Mouse (Mus musculus) heart, postnatal 10 days (tissue): ENCODE measurements at regions not wholly inside any gene's neighbourhood (a gene's known extent, or its start where the extent isn't known, plus 50 kb on each side); places are given as distances from the start of the nearest gene placed in this dataset.

ENCODE experiments used
- DNase-seq, 2 experiments: peaks; one replicate each; pipeline ENCODE4 v3.0.0; 2021
- intact Hi-C: fragments of 180-260 bp; cut with DNase I; formaldehyde crosslinking; loops from one replicate; pipeline ENCODE4 v1.15.1; 2025

GRCm38 (mm10) chr8:11909146-11909545 lies 68.9 kb downstream of the Tex29 start:
- intact Hi-C loops = no loop called here

GRCm38 (mm10) chr8:11911639-11912450 lies 71.6 kb downstream of the Tex29 start:
- intact Hi-C loops = no loop called here
- no peak for DNase-seq

More at GRCm38 (mm10) chr8:11909146-11909545, 68.9 kb downstream of the Tex29 start:
- DNase-seq = no peak

- intact Hi-C loops = no loop called here
- DNase-seq = no peak
These were observed 72.3 kb downstream of the Tex29 start for GRCm38 (mm10) chr8:11912451-11913128.

- intact Hi-C loops = no loop called here
- no peak for DNase-seq
These were observed 73.0 kb downstream of the Tex29 start for GRCm38 (mm10) chr8:11913129-11913900.

GRCm38 (mm10) chr8:11914131-11914530 lies 73.9 kb downstream of the Tex29 start:
- no peak for DNase-seq
- intact Hi-C loops = no loop called here

GRCm38 (mm10) chr8:11914681-11915474 lies 74.6 kb downstream of the Tex29 start:
- intact Hi-C loops = loop anchor here (5.0 kb wide), 1 partner anchor 73 kb away; the partner anchor contains the start of gene Tex29
- DNase-seq = peak; percentile 35 to 46

- DNase-seq = no peak
- intact Hi-C loops = loop anchor here (5.0 kb wide), 1 partner anchor 73 kb away; the partner anchor contains the start of gene Tex29
These were observed 75.4 kb downstream of the Tex29 start for GRCm38 (mm10) chr8:11915721-11916120.

- intact Hi-C loops = loop anchor here (5.0 kb wide), 1 partner anchor 78 kb away; the partner anchor contains the start of gene Tex29
- DNase-seq = no peak
These were observed 79.6 kb downstream of the Tex29 start for GRCm38 (mm10) chr8:11919876-11920275.

GRCm38 (mm10) chr8:11923115-11923514 lies 82.8 kb downstream of the Tex29 start:
- intact Hi-C loops = no loop called here
- DNase-seq = no peak

- DNase-seq = peak; percentile 66 to 83
- intact Hi-C loops = loop anchor here (1.0 kb wide), 1 partner anchor 169 kb away; no protein-coding TSS in a partner anchor
These were observed 83.9 kb downstream of the Tex29 start for GRCm38 (mm10) chr8:11924165-11924564.

- DNase-seq = peak; percentile 60 to 63
These were observed 102.6 kb downstream of the Tex29 start for GRCm38 (mm10) chr8:11942892-11943332.

GRCm38 (mm10) chr8:11947766-11948165 lies 107.5 kb downstream of the Tex29 start:
- DNase-seq = no peak

More at GRCm38 (mm10) chr8:11942892-11943332, 102.6 kb downstream of the Tex29 start:
- intact Hi-C loops = loop anchor here (2.0 kb wide), 1 partner anchor 186 kb away; no protein-coding TSS in a partner anchor

GRCm38 (mm10) chr8:11956268-11956667 lies 116.0 kb downstream of the Tex29 start:
- intact Hi-C loops = no loop called here
- DNase-seq = no peak

More at GRCm38 (mm10) chr8:11947766-11948165, 107.5 kb downstream of the Tex29 start:
- intact Hi-C loops = no loop called here

- peak; percentile 39 to 64 for DNase-seq
- intact Hi-C loops = loop anchor here (1.0 kb wide), 3 partner anchors 607 to 720 kb away; no protein-coding TSS in a partner anchor
These were observed 116.9 kb downstream of the Tex29 start for GRCm38 (mm10) chr8:11957046-11957783.

GRCm38 (mm10) chr8:11958176-11958575 lies 117.9 kb downstream of the Tex29 start:
- intact Hi-C loops = no loop called here

GRCm38 (mm10) chr8:11959466-11959865 lies 119.2 kb downstream of the Tex29 start:
- DNase-seq = no peak
- intact Hi-C loops = no loop called here

More at GRCm38 (mm10) chr8:11958176-11958575, 117.9 kb downstream of the Tex29 start:
- DNase-seq = no peak

- DNase-seq = no peak
- intact Hi-C loops = no loop called here
These were observed 123.3 kb downstream of the Tex29 start for GRCm38 (mm10) chr8:11963575-11963974.

- DNase-seq = no peak
- intact Hi-C loops = no loop called here
These were observed 127.4 kb downstream of the Tex29 start for GRCm38 (mm10) chr8:11967670-11968069.

GRCm38 (mm10) chr8:11970515-11970914 lies 130.2 kb downstream of the Tex29 start:
- intact Hi-C loops = no loop called here

More at GRCm38 (mm10) chr8:11970515-11970914, 130.2 kb downstream of the Tex29 start:
- no peak for DNase-seq
